Mouse (Mus musculus) midbrain, embryonic 13.5 days (tissue): ENCODE data around the gene H2al1d. TPM values are rescaled to one million over a fixed set of nuclear protein-coding genes. Genes with fewer than 3 reads are reported as not detected.
"Not testable (repeated sequence)": the region's sequence is repeated elsewhere in the genome, so short reads cannot be mapped to it uniquely, and the experiment has no call there.

Experiments
- ATAC-seq: fragments of 200-750 bp; cut with Nextera tagmentation; 2 replicates; pipeline ENCODE4 v1.8.0; 2017; ENCODE audit warnings: mild to moderate bottlenecking, moderate TSS enrichment, moderate library complexity
- H3K27ac ChIP-seq: fragments of 300-500 bp; sonication (generic); 2 replicates; pipeline ENCODE4 v1.5.1; 2015; ENCODE audit warnings: inconsistent platforms, mild to moderate bottlenecking, moderate library complexity
- H3K27me3 ChIP-seq: fragments of 300-500 bp; sonication (generic); 2 replicates; pipeline ENCODE4 v1.6.1; 2015; ENCODE audit warnings: mild to moderate bottlenecking, inconsistent platforms
- H3K36me3 ChIP-seq: fragments of 300-500 bp; sonication (generic); 2 replicates; pipeline ENCODE4 v1.6.1; 2015; ENCODE audit warnings: mild to moderate bottlenecking, inconsistent platforms
- H3K4me1 ChIP-seq: fragments of 300-500 bp; sonication (generic); replicated peaks from 2 replicates; pipeline ENCODE4 v1.6.1; 2015; ENCODE audit warnings: inconsistent platforms
- H3K4me2 ChIP-seq: fragments of 300-500 bp; sonication (generic); replicated peaks from 2 replicates; pipeline ENCODE4 v1.6.1; 2015; ENCODE audit warnings: moderate library complexity, mild to moderate bottlenecking, inconsistent platforms
- H3K4me3 ChIP-seq: fragments of 300-500 bp; sonication (generic); replicated peaks from 2 replicates; pipeline ENCODE4 v1.5.1; 2015; ENCODE audit warnings: mild to moderate bottlenecking, inconsistent platforms
- H3K9ac ChIP-seq: fragments of 300-500 bp; sonication (generic); replicated peaks from 2 replicates; pipeline ENCODE4 v1.6.1; 2015; ENCODE audit warnings: mild to moderate bottlenecking, inconsistent platforms
- H3K9me3 ChIP-seq: fragments of 300-500 bp; sonication (generic); 2 replicates; pipeline ENCODE4 v1.6.1; 2016; ENCODE audit warnings: mild to moderate bottlenecking, inconsistent platforms
- WGBS: fragments of 180-500 bp; shearing (Covaris S2); methylation state at CpG from one replicate; pipeline ENCODE4 v1.1.7; 2015; 5-methylcytosine and 5-hydroxymethylcytosine counted together
- polyA plus RNA-seq: library from polyadenylated mRNA; unstranded; fragments of >200 nt; fragmentation: Nextera tagmentation; extraction: Ambion mirVana; gene quantifications from 2 replicates; pipeline ENCODE4 v1.2.1, GENCODE M21; 2015

The H2al1d gene
- polyA plus RNA-seq, 1 experiment from 2014 or later: not detected

GRCm38 (mm10) chrX:11311634-11312033, 3.0 kb downstream of the H2al1d start, which contains the start of gene H2al1e:
TSS of gene H2al1e (plus strand) at chrX:11311934.
- WGBS: no CpG with 5 or more reads among the region's 3 CpGs
- not testable (repeated sequence) for H3K4me2 ChIP-seq, H3K9me3 ChIP-seq, H3K9ac ChIP-seq, H3K27ac ChIP-seq, H3K27me3 ChIP-seq, H3K4me1 ChIP-seq, H3K4me3 ChIP-seq, ATAC-seq, H3K36me3 ChIP-seq

GRCm38 (mm10) chrX:11314858-11315257, 6.2 kb downstream of the H2al1d start, which contains the start of gene H2al1f:
TSS of gene H2al1f (plus strand) at chrX:11315158.
- not testable (repeated sequence) for H3K9ac ChIP-seq, H3K27me3 ChIP-seq, H3K9me3 ChIP-seq, ATAC-seq, H3K36me3 ChIP-seq, H3K4me3 ChIP-seq, H3K27ac ChIP-seq, H3K4me2 ChIP-seq, H3K4me1 ChIP-seq
- WGBS: no CpG with 5 or more reads among the region's 6 CpGs

- not testable (repeated sequence) for H3K36me3 ChIP-seq, ATAC-seq, H3K4me3 ChIP-seq, H3K4me1 ChIP-seq, H3K4me2 ChIP-seq, H3K9me3 ChIP-seq, H3K9ac ChIP-seq, H3K27ac ChIP-seq, H3K27me3 ChIP-seq
- no CpG with 5 or more reads among the region's 3 CpGs for WGBS
Measured at GRCm38 (mm10) chrX:11317956-11318355, 9.3 kb downstream of the H2al1d start, which contains the start of gene H2al1g. TSS of gene H2al1g (plus strand) at chrX:11318256.

- H3K9ac ChIP-seq, H3K9me3 ChIP-seq, H3K4me3 ChIP-seq, H3K27ac ChIP-seq, H3K4me2 ChIP-seq, ATAC-seq, H3K27me3 ChIP-seq, H3K36me3 ChIP-seq, H3K4me1 ChIP-seq: not testable (repeated sequence)
- no CpG with 5 or more reads among the region's 6 CpGs for WGBS
Measured at GRCm38 (mm10) chrX:11321192-11321591, 12.6 kb downstream of the H2al1d start, which contains the start of gene H2al1h. TSS of gene H2al1h (plus strand) at chrX:11321492.

GRCm38 (mm10) chrX:11324359-11324758, 15.7 kb downstream of the H2al1d start, which contains the start of gene H2al1i:
TSS of gene H2al1i (plus strand) at chrX:11324659.
- not testable (repeated sequence) for H3K4me3 ChIP-seq, H3K4me2 ChIP-seq, ATAC-seq, H3K9ac ChIP-seq, H3K9me3 ChIP-seq, H3K27me3 ChIP-seq, H3K36me3 ChIP-seq, H3K4me1 ChIP-seq, H3K27ac ChIP-seq
- no CpG with 5 or more reads among the region's 5 CpGs for WGBS

GRCm38 (mm10) chrX:11327522-11327921, 18.9 kb downstream of the H2al1d start, which contains the start of gene H2al1j:
TSS of gene H2al1j (plus strand) at chrX:11327822.
- H3K9ac ChIP-seq, ATAC-seq, H3K4me3 ChIP-seq, H3K36me3 ChIP-seq, H3K27me3 ChIP-seq, H3K4me1 ChIP-seq, H3K4me2 ChIP-seq, H3K9me3 ChIP-seq, H3K27ac ChIP-seq: not testable (repeated sequence)
- 86% methylated on average over 2 of the region's 2 CpGs for WGBS

GRCm38 (mm10) chrX:11345762-11346161, 37.1 kb downstream of the H2al1d start:
- 0 out of 2 replicates have a peak, but pooled peaks cover 3% of the 10 kb centered on the region for H3K27me3 ChIP-seq
- no peaks in the 10 kb centered on the region for H3K36me3 ChIP-seq
- no peaks in the 10 kb centered on the region for H3K4me1 ChIP-seq
- H3K4me2 ChIP-seq: no peak overlapping the region
- H3K9me3 ChIP-seq: no peaks in the 10 kb centered on the region
- H3K9ac ChIP-seq: no peak overlapping the region
- no peak overlapping the region for H3K4me3 ChIP-seq
- 65% methylated on average over 9 of the region's 9 CpGs for WGBS
- no peak for ATAC-seq
- no peak overlapping the region for H3K27ac ChIP-seq

- Histone ChIP-seq H3K9ac (no peak overlapping the region), H3K4me3 (no peak overlapping the region), H3K27ac (no peak overlapping the region), H3K4me1 (no peaks in the 10 kb centered on the region), H3K27me3 (no peaks in the 10 kb centered on the region), H3K4me2 (no peak overlapping the region), H3K36me3 (no peaks in the 10 kb centered on the region), H3K9me3 (no peaks in the 10 kb centered on the region)
- ATAC-seq: no peak
- WGBS: 90% methylated on average over 3 of the region's 3 CpGs
Measured at GRCm38 (mm10) chrX:11346756-11347155, 38.1 kb downstream of the H2al1d start.

Other genes with a start within 250 kb of the H2al1d start
- not detected in 2 replicates for gene H2al1a, start 9.6 kb upstream of the H2al1d start, polyA plus RNA-seq
- not detected in 2 replicates for gene H2al1b, start 6.4 kb upstream of the H2al1d start, polyA plus RNA-seq
- not detected in 2 replicates for gene H2al1c, start 3.2 kb upstream of the H2al1d start, polyA plus RNA-seq
- gene H2al1e, start 3.1 kb downstream of the H2al1d start, polyA plus RNA-seq: not detected in 2 replicates
- gene H2al1f, start 6.3 kb downstream of the H2al1d start, polyA plus RNA-seq: not detected in 2 replicates
- gene H2al1g, start 9.4 kb downstream of the H2al1d start, polyA plus RNA-seq: not detected in 2 replicates
- not detected in 2 replicates for gene H2al1h, start 12.7 kb downstream of the H2al1d start, polyA plus RNA-seq
- gene H2al1i, start 15.8 kb downstream of the H2al1d start, polyA plus RNA-seq: not detected in 2 replicates
- not detected in 2 replicates for gene H2al1j, start 19.0 kb downstream of the H2al1d start, polyA plus RNA-seq